Mouse (Mus musculus) mature B cell (primary cell): ENCODE measurements around the gene Rab15.
"Not testable (repeated sequence)": the region's sequence is repeated elsewhere in the genome, so short reads cannot be mapped to it uniquely, and the experiment has no call there.

ENCODE experiments used
- in situ Hi-C: fragments of 300-500 bp; cut with MboI; formaldehyde crosslinking; loops from 2 replicates; pipeline ENCODE4 v1.14.3; 2019

Gene Rab15

GRCm38 (mm10) chr12:76818908-76819307, 3.8 kb downstream of the Rab15 start:
- in situ Hi-C loops: no loop called here

GRCm38 (mm10) chr12:76818120-76818519, 4.6 kb downstream of the Rab15 start:
- in situ Hi-C loops: no loop called here

GRCm38 (mm10) chr12:76817176-76817575, 5.5 kb downstream of the Rab15 start:
- in situ Hi-C loops: no loop called here

- in situ Hi-C loops: no loop called here
These were observed 6.0 kb downstream of the Rab15 start for GRCm38 (mm10) chr12:76816720-76817119.

- in situ Hi-C loops: no loop called here
These were observed 8.6 kb downstream of the Rab15 start for GRCm38 (mm10) chr12:76814120-76814519.

GRCm38 (mm10) chr12:76813543-76813942, 9.2 kb downstream of the Rab15 start:
- in situ Hi-C loops: no loop called here

GRCm38 (mm10) chr12:76811006-76811405, 11.7 kb downstream of the Rab15 start:
- in situ Hi-C loops: no loop called here

- in situ Hi-C loops: no loop called here
These were observed 12.2 kb downstream of the Rab15 start for GRCm38 (mm10) chr12:76810491-76810890.

- in situ Hi-C loops: no loop called here
These were observed 14.9 kb downstream of the Rab15 start for GRCm38 (mm10) chr12:76807796-76808195.

GRCm38 (mm10) chr12:76805056-76805811, 17.5 kb downstream of the Rab15 start:
- in situ Hi-C loops: no loop called here

- in situ Hi-C loops: no loop called here
These were observed 18.9 kb downstream of the Rab15 start for GRCm38 (mm10) chr12:76803700-76804252.

GRCm38 (mm10) chr12:76803028-76803427, 19.7 kb downstream of the Rab15 start:
- in situ Hi-C loops: no loop called here

GRCm38 (mm10) chr12:76798008-76798720, 24.5 kb downstream of the Rab15 start:
- in situ Hi-C loops: no loop called here

GRCm38 (mm10) chr12:76796938-76797539, 25.7 kb downstream of the Rab15 start:
- in situ Hi-C loops: no loop called here

- in situ Hi-C loops: no loop called here
These were observed 27.4 kb downstream of the Rab15 start, which contains the start of gene Gpx2 for GRCm38 (mm10) chr12:76795350-76795749. Gene Gpx2 (minus strand): TSS chr12:76795554.

GRCm38 (mm10) chr12:76792540-76792939, 30.2 kb downstream of the Rab15 start:
- in situ Hi-C loops: not testable (repeated sequence)

GRCm38 (mm10) chr12:76790446-76791084, 32.1 kb downstream of the Rab15 start:
- in situ Hi-C loops: no loop called here

GRCm38 (mm10) chr12:76784056-76784619, 38.6 kb downstream of the Rab15 start:
- in situ Hi-C loops: no loop called here

- in situ Hi-C loops: no loop called here
These were observed 41.9 kb downstream of the Rab15 start for GRCm38 (mm10) chr12:76780639-76781468.

- in situ Hi-C loops: no loop called here
These were observed 42.8 kb downstream of the Rab15 start for GRCm38 (mm10) chr12:76779951-76780350.
